ENCODE assay signal across 9 mouse cellular contexts in the genomic region with DNA sequence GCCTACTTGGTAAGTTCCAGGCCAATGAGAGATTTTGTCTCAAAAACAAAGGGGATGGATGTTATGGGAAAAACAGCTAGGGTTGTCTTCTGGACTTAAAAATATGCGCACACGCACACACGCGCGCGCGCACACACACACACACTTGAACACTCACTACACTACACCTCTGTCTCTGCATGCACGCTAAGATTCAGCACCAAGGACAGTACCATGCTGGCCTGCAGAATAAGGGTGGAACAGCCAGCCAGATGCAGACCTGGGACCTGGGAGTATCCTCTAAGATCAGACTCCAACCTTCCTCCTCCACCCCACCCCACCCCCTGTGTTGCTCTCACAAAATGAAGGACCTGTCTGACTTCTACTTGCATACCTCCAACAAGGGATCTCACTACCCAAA.
DNase-seq lines count a peak whose midpoint lies in the region; ATAC-seq and TF ChIP-seq lines count a peak whose summit lies in the region.
"Had no signal": no experiment of that assay in that cellular context is flagged by ENCODE, and none has a peak within 500 bp of the region (broad histone marks: within the 10 kb centered on the region; RNA-seq: fewer than 3 reads in every experiment).

No protein-coding gene starts in this region.

- no peak for TF ChIP-seq EP300 in liver, postnatal 0 days (IDR thresholded peaks at IDR 0.05; ENCODE audit: low read depth)

- H3K4me3 ChIP-seq in intestine, embryonic 14.5 days (ENCODE audit: low read depth, low read length): no peak overlapping the region
- H3K4me3 ChIP-seq in intestine, embryonic 15.5 days (replicated peaks): no peak overlapping the region
- H3K4me3 ChIP-seq in G1E (ENCODE audit: low read depth, low read length): no peak overlapping the region
- no peak overlapping the region for H3K4me3 ChIP-seq in liver, postnatal 0 days (ENCODE audit: low read depth, low read length)
- H3K4me3 ChIP-seq: lung, embryonic 15.5 days had no signal

- H3K27ac ChIP-seq in intestine, embryonic 14.5 days (ENCODE audit: low read depth): no peak overlapping the region
- no peak overlapping the region for H3K27ac ChIP-seq in intestine, embryonic 15.5 days
- no peak overlapping the region for H3K27ac ChIP-seq in liver, postnatal 0 days (ENCODE audit: low read depth)
- H3K27ac ChIP-seq: lung, embryonic 15.5 days had no signal

- no peaks in the 10 kb centered on the region for H3K4me1 ChIP-seq in intestine, embryonic 14.5 days (replicated peaks; ENCODE audit: control insufficient read depth, insufficient read depth, low read length)
- H3K4me1 ChIP-seq in intestine, embryonic 15.5 days (replicated peaks): no peaks in the 10 kb centered on the region
- no peaks in the 10 kb centered on the region for H3K4me1 ChIP-seq in G1E (ENCODE audit: insufficient read depth, low read depth, low read length)
- no peaks in the 10 kb centered on the region for H3K4me1 ChIP-seq in liver, postnatal 0 days (ENCODE audit: insufficient read depth)
- H3K4me1 ChIP-seq: lung, embryonic 15.5 days had no signal

- H3K4me2 ChIP-seq in intestine, embryonic 14.5 days (ENCODE audit: low read length): no peak overlapping the region
- H3K4me2 ChIP-seq in intestine, embryonic 15.5 days (replicated peaks): no peak overlapping the region
- H3K4me2 ChIP-seq in liver, postnatal 0 days (ENCODE audit: low read depth, low read length): no peak overlapping the region
- H3K4me2 ChIP-seq: lung, embryonic 15.5 days had no signal

- no peaks in the 10 kb centered on the region for H3K36me3 ChIP-seq in intestine, embryonic 14.5 days (ENCODE audit: control insufficient read depth, insufficient read depth, low read length)
- no peaks in the 10 kb centered on the region for H3K36me3 ChIP-seq in intestine, embryonic 15.5 days
- H3K36me3 ChIP-seq in G1E (replicated peaks): no peaks in the 10 kb centered on the region
- H3K36me3 ChIP-seq in liver, postnatal 0 days (replicated peaks; ENCODE audit: insufficient read depth, low read length): no peaks in the 10 kb centered on the region
- H3K36me3 ChIP-seq: lung, embryonic 15.5 days had no signal

- H3K27me3 ChIP-seq in intestine, embryonic 14.5 days (replicated peaks; ENCODE audit: control insufficient read depth, insufficient read depth, low read length): no peaks in the 10 kb centered on the region
- no peaks in the 10 kb centered on the region for H3K27me3 ChIP-seq in intestine, embryonic 15.5 days (replicated peaks)
- peaks cover 11% of the 10 kb centered on the region for H3K27me3 ChIP-seq in G1E (ENCODE audit: insufficient read depth, low read length)
- no peaks in the 10 kb centered on the region for H3K27me3 ChIP-seq in liver, postnatal 0 days (ENCODE audit: insufficient read depth, low read length)
- H3K27me3 ChIP-seq: lung, embryonic 15.5 days had no signal

- TF ChIP-seq CTCF in G1E (IDR thresholded peaks at IDR 0.05; ENCODE audit: low read depth, low read length): no peak
- no peak for TF ChIP-seq CTCF in liver, postnatal 0 days (IDR thresholded peaks at IDR 0.05; ENCODE audit: low read depth)

- H3K9ac ChIP-seq in intestine, embryonic 14.5 days (ENCODE audit: low read length): no peak overlapping the region
- H3K9ac ChIP-seq in intestine, embryonic 15.5 days: no peak overlapping the region
- H3K9ac ChIP-seq in liver, postnatal 0 days (replicated peaks): no peak overlapping the region
- H3K9ac ChIP-seq: lung, embryonic 15.5 days had no signal

- 59% methylated on average over 8 of the region's 8 CpGs for WGBS in intestine, embryonic 14.5 days
- WGBS in intestine, embryonic 15.5 days: 63% methylated on average over 8 of the region's 8 CpGs
- WGBS in liver, postnatal 0 days (ENCODE audit: insufficient replicate concordance): 59% methylated on average over 8 of the region's 8 CpGs

- no peaks in the 10 kb centered on the region for H3K9me3 ChIP-seq in intestine, embryonic 14.5 days (ENCODE audit: control insufficient read depth, low read length)
- no peaks in the 10 kb centered on the region for H3K9me3 ChIP-seq in intestine, embryonic 15.5 days
- H3K9me3 ChIP-seq in G1E (replicated peaks): no peaks in the 10 kb centered on the region
- H3K9me3 ChIP-seq in liver, postnatal 0 days (ENCODE audit: low read length): no peaks in the 10 kb centered on the region
- H3K9me3 ChIP-seq: lung, embryonic 15.5 days had no signal

- no peak for ATAC-seq in intestine, embryonic 14.5 days (replicated peaks; ENCODE audit: low FRiP score, low TSS enrichment, low read depth)
- ATAC-seq in intestine, embryonic 15.5 days: no peak
- no peak for ATAC-seq in G1E (ENCODE audit: extremely low read depth, insufficient number of reproducible peaks, low FRiP score, poor library complexity, severe bottlenecking)
- ATAC-seq in common myeloid progenitor, adult 5-6 weeks (replicated peaks; ENCODE audit: low read depth, poor library complexity, severe bottlenecking): peak; percentile 81
- ATAC-seq in liver, postnatal 0 days: no peak
- ATAC-seq in erythroid progenitor cell, adult 5-6 weeks (replicated peaks; ENCODE audit: low FRiP score, poor library complexity, severe bottlenecking): no peak

- peak; percentile 90 for DNase-seq in intestine, embryonic 14.5 days (ENCODE audit: low spot score)
- DNase-seq in G1E (ENCODE audit: low spot score): peak; percentile 48
- peak; percentile 63 for DNase-seq in liver, postnatal 0 days
- DNase-seq in gastrocnemius, postnatal 25 days: no peak
- no peak for DNase-seq in cerebellum, postnatal 25 days

Comparison
In these comparisons a context has a peak if more than half of its experiments do, and no peak if none do; other contexts are left out.
1. DNase-seq: peak in intestine, embryonic 14.5 days (single experiment), G1E (single experiment) and liver, postnatal 0 days (single experiment); none in gastrocnemius, postnatal 25 days (single experiment) and cerebellum, postnatal 25 days (0 of 2).